Mouse (Mus musculus) left cerebral cortex, postnatal 10 days (tissue): Measurements from ENCODE around the gene Ndufb7. TPM values are rescaled to one million over a fixed set of nuclear protein-coding genes. Genes with fewer than 3 reads are reported as not detected.
A peak's percentile ranks its signal among the peaks of the same experiment; 100 is the strongest.

Experiments used
- DNase-seq, 2 experiments: peaks; one replicate each; pipeline ENCODE4 v3.0.0; 2021 to 2022; ENCODE audit warnings: low spot score in 2 of 2, mixed read lengths in 1 of 2; ENCODE audit errors: extremely low spot score in 1 of 2
- intact Hi-C: fragments of 180-260 bp; cut with DNase I; formaldehyde crosslinking; loops from one replicate; pipeline ENCODE4 v1.15.1; 2025
- total RNA-seq, 2 experiments: library from RNA; stranded (reverse); gene quantifications; 2 replicates each; pipeline ENCODE4 v1.2.3; 2021

Gene Ndufb7
- total RNA-seq, 2 experiments from 2014 or later = 141 to 145 TPM

DNA sequence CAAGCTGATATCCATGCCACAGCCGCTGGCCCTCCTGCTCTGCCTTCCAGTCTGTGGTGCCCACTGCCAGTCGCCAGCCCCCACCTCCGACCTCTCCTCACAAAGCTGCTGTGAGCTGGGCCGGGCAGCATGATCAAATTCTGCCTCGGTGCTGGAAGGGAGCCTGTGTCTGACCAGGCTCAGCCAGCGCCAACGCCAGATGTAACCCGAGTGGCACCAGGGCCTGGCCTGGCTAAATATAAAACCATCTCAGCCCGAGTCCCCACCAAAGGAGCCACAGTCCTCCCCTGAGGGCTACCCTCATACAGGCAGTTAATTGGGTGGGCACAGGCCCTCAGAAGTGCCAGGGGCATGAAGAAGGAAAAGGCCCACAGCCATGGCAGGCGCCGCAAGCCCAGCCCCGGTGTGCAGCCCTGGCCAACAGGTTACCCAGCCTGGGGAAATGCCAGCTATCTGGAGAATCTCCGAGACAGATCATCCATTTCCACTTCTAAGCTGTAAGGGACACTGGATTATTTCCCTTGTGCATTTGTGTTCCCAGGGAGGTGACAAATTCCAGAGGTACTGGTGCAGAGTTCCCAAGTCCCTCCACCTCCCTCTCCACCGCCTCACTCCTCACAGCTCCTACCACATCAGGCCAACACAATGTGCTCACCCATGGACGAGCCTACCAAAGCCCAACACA is 8.3 kb downstream of the Ndufb7 start:
- intact Hi-C loops = no loop called here
- DNase-seq = peak; percentile 3 to 35

DNA sequence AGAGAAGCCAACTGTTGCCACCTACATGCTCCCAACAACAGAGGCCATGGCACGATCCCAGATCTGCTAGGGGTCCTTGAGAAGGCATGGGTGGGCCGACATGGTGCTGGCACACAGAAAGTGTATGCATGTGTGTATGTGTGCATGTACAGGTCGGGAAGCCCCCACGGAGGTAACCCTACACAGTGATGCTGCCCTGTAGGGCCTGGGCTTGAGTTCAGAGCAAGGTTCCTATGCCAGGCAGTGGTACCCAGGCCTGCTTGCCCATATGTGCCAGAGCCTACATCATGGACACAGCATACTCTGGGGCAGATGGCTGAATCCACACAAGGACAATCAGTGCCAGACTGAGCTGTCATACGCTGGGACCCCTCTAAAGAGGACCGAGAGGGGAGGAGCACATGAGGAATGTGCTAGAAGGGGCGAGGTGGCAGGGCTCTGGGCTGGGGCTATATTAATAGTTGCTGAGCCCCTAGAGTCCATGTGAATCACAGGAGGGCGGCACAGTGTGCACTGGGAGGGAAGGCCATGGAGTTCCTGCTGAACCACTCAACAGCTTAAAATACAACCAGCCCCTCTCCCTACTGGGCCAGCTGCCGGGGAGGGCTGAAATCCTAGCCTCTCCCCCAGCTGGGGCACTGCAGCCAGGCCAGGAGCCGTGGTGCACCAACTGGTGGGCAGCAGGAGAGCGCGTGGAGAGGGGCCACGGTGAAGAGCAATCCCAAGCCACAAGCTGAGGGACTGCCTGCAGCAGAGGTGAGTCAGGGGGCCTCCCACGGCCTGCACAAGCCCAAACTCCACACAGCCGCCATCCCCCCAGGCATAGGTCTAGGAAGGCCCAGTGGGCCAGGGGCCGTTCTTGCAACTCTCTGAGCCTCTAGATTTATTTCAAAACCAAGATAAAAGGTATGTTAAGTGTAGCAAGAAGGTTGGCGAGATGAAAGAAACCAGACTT is 9.4 kb downstream of the Ndufb7 start:
- intact Hi-C loops = no loop called here
- DNase-seq = peak; percentile 2 to 25

DNA sequence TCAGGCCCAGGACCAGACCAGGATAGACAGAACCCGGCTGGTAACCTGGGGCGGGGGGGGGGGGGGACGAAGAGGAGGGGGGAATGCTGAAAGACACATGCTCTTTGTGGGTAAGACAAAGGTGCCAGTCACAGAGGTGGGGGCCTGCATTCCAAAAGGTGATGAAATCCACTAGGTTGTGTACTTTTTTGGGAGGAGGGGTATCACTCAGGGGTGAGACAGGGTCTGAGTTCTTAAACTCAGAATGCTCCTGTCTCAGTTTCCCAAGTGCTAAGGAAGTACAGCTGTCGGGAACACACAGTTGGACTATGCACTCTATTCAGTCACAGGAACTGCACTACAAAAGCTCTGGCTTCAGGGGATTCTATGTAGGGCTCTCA is 10.0 kb downstream of the Ndufb7 start:
- no peak for DNase-seq
- intact Hi-C loops = no loop called here

DNA sequence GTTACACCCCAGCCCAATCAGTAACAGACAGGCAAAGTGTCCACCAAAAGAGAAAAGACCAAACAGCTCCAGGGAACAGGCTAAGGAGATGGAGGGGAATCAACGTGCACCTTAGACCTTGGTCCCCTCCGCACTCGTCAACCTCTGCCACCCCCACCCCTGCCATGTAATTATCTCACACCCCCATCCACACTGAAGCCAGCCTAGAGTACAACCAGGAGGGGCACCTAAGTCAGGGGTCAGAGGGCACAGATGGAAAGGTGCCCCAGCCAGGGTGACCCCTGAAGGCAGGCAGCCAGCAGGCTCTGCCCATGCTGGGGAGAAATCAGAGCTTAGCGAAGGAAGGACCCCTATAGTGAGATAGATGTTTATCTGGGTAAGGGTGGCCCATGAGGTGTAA is 10.4 kb downstream of the Ndufb7 start:
- DNase-seq = peak in 1 of 2 experiments; percentile 23
- intact Hi-C loops = no loop called here

DNA sequence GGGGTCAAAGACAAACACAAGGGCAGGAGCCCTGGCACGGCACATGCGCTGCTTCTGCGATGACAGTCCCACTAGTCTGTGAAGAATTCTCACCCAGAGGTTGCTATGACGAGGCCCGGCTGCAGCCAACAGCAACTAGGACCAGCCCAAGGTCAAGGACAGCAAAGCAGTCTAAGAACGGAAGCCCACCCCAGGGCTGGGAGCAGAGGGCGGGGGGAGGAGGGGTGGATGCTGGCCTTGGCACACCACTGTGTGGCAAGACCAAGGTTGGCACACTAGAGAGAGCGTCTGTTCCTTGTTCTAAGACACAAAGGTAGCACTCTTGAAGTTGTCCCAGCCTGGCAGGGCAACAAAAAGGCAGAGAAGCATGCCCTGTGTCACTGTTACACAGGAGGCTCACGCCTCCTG is 10.9 kb downstream of the Ndufb7 start:
- intact Hi-C loops = no loop called here
- peak; percentile 3 to 37 for DNase-seq

DNA sequence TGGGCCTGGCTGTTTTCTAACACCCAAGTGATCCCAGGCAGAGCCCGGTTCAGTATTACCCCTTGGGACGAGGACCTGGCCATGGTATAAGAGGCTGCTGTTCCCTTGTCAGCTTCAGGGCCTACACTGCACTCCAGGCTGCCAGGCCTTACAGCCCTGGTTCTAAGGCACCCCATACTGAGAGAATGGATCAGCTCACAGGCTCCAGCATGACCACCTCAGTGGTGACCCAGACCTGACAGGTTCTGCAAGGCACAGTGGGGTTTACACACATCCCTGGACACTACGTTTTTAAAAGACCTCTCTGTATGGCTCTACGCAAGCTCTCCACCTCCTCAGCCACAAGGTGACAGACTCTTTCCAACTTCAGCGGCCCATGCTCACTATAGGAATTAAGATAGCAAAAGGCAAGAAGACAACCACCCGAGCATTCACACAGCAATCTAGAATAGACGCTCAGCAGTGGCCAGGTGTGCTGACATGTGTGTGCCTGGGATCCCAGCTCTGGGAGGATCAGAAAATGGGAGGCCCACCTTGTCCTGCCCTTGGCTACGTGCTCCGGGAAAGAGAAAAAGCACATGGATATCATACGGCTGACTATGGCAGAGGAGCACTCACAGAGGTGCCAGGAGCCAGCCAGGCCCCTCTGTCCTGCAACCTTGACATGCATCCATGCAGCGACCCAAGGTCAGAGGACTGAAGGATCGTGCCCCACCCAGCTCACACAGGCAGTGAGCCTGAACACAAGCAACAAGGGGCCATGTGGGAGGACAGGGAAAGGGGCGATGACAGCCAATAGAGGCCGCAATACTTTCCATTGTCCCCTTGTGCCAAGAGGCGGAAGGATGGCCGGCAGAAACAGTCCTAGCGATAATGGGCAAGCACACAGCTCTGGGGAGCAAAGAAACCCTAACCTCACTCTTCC is 11.9 kb downstream of the Ndufb7 start:
- DNase-seq = no peak
- intact Hi-C loops = no loop called here

DNA sequence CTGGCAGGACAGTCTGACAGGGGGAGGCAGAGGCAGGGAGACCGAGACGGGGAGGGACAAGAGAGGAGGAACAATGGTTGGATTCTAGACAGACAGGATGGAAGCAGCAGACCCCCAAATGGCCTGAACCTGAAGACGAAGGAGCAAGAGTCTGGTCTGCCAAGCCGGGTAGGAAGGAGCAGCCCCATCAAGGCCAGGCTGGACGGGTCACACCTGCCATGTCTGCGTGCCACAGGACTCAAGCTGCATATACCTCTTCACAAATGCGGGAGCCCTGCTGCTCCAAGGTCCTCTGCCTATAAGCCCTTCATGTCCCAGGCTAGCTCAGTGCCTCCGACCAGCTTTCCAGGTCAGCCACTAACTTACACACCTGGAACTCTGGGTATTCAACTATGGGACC is 13.2 kb downstream of the Ndufb7 start:
- no peak for DNase-seq
- intact Hi-C loops = no loop called here

DNA sequence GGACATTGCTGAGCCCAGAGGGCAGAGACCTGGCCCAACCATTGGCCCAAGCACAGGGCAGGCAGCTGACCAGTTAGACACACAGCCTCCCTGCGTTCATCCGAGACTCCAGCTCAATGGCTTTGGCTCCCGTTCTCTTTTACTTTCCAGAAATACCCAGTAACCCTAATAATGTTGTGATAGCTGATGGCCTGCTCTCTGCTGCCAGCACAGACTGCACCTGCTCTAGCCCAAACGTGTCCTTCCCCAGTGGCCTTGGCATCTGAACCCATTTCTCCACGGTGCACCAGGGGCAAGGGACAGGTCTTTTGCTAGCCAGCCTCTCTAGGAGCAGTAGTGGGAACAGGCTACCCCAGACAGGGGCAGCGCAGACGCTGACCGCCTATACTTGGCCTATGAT is 14.4 kb downstream of the Ndufb7 start:
- DNase-seq = no peak
- intact Hi-C loops = no loop called here

DNA sequence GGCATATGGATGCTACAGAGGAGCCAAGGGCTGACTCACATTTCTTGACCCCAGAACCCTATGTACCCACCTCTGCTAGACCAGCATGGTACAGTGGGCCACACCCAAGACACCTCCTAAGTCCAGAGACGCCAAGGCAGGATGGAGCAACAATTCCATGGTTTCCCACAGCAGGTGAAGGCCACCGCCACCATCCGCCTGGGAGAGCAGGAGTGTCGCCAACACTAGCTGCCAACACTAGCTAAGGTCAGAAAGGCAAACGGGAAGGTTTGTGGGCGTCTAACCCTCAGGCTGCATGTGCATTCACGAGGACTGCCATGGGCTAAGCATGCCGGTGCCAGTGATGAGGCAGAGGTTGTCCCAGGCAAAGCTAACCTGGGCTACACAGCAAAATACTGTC is 15.8 kb downstream of the Ndufb7 start:
- DNase-seq = peak in 1 of 2 experiments; percentile 20
- intact Hi-C loops = no loop called here

DNA sequence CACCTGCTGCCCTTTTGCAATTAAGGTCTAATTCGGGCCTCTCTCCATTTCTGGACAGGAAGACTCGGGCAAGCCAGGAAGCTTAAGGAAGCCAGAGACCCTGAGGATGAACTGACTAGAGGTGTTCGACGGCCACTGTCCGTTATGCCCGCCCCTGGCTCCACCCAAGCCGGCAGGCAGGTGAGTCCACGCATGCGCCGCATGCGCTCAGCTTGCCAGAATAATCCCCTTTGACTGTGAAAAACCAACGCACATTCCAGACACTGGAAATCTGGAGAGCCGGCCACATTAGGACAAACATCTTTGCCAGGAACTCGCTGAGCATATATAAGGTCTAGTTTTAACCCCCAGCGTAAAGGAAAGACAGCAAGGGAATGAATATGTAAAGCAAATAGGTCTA is 16.8 kb downstream of the Ndufb7 start:
- intact Hi-C loops = no loop called here
- DNase-seq = no peak

DNA sequence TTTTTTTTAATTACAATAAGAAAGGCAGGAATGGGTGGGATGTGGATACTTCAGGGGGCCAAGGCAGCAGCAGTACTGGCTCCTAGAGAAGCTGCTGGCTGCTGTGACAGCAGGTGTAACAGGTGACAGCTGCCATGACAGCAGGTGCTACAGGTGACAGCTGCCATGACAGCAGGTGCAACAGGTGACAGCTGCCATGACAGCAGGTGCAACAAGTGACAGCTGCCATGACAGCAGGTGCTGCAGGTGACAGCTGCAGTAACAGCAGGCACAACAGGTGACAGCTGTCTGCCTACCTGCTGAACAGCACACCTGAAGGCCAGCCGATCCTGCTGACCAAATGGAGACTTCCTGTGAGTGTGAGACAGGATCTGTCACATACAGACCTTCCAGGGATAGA is 18.3 kb downstream of the Ndufb7 start:
- intact Hi-C loops = no loop called here
- no peak for DNase-seq

DNA sequence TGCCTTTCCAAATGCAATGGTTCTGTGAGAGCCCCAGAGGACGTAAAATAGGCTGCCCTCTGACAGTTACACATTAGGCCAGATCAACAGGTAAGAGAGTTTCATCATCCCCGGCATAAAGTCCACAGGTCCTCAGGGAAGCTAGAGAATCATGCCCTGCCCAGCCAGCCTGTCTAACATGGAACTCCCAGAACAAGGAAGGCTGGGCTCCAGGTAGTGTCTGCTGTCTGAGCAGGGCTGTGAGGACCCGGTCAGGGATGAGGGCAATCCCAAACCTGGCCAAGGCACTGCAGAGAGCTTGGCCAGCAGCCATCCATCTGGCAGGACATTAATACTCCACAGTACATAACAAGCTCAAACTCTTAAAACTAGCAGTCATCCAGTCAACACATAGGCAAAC is 18.9 kb downstream of the Ndufb7 start:
- no peak for DNase-seq
- intact Hi-C loops = no loop called here

DNA sequence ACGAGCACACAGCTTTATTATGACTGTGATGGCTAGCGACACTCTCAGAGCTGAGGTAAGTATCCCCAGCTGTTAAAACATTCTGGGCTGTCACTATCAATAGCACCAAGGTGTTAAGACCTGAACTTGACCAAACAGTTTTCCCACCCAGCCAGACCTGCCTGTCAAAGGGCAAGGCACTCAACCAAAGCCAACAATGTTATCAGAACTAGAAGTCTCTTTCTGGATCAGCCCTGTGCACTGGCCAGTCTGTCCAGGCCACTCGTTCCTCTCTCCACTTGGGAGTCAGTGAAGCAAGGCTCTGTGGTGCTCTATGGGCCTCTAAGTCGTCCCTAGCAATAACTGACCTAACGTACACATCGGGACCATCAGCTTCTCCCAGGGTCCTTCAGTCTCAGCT is 21.2 kb downstream of the Ndufb7 start:
- no peak for DNase-seq

DNA sequence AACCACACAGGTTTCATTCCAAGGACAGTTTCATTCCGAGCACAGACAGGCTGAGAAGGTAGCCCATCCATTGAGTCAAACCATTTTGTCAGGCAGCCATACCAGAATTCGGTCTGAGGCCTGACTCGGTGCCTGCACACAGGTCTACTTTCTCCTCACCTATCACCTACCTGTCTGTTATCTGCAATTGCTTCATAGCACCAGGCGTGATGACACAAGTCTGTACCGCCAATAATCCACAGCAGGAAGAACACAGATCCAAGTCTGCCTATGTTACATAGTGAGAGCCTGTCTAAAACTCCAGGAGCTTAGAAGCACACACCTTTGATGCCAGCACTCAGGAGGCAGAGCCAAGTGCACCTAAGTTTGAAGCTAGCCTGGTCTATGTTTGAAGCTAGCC is 22.4 kb downstream of the Ndufb7 start:
- intact Hi-C loops = no loop called here

More for the DNA sequence above, 21.2 kb downstream of the Ndufb7 start:
- intact Hi-C loops = no loop called here

DNA sequence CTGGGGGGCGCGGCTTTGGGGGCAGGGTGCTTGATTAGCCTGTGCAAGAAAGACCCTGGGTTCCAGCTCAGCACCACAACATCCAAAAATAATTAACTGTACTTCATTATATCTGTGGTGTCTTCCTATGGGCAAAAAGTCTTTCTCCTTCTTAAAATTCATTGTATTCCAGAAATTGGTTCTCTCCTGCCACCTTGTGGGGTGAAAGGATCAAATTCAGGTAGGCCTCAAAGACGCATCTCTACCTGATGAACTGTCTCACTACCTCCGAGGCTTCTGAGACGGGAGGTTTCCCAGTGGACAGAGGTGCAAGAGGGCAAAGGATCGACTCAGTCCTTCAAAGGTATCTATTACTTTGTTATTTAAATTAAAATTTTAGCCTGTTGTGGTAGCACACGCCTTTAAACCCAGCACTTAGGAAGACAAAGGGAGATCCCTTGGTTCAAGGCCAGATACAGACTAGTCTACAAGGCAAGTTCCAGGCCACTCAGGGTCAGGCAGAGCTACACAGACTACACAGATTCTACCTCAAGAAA is 24.1 kb downstream of the Ndufb7 start:
- intact Hi-C loops = no loop called here

More for the DNA sequence above, 22.4 kb downstream of the Ndufb7 start:
- DNase-seq = no peak

DNA sequence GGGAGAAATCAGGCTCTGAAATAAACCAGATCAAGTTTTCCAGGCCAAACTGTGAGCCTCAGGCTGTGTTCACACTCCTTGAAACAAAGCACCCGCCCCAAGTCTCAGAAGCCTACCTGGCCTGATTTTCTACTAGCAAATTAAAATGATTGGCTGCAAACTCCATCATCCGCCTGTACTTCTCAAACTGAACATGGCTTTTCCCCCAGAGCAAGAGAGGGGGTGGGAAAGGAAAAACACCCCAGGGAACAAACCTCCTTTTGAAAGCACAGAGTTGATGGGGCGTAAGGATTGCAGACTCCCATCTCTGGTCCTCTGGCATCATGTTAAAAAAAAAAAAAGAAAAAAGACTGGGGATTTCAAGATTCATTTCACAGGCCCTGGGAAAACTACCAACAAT is 26.2 kb downstream of the Ndufb7 start:
- no peak for DNase-seq
- intact Hi-C loops = no loop called here

More for the DNA sequence above, 24.1 kb downstream of the Ndufb7 start:
- no peak for DNase-seq

DNA sequence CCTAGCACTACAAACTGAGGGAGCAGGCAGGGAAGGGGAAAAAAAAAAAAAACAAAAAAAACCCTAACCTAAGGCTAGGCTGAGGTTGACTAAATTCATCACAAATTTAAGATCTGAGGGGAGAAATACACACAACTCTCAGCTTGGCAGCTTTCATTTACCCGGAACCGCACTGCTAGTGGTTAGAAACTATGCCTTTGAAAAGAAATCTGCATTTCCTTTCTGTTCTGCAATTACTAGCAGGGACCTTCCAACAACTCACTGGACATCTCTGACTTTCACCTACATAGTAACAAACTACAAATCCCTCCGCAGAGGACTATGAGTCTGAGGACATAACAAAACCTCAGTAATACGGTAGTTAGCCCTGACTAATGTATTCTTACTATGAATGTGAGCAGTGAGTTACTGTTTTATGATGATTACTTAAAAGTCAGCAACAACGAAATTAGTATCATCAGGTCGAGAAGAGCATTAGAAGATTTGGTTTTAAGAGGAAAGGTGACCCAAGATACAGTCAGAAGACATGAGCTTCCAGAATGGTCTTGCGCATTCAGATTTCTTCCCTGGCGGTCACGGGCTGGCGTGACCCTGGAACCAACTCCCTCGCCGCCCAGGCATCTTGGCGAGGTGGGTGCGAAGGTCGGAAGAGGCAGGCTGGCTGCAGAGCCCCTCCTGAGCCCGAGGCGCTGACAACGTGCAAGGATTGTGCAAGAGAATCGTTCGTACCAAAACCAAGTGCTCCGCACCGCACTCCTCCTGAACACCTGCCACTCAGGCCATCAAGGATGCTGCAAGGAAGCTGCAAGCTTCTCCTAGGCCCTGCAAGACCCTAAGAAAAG is 27.1 kb downstream of the Ndufb7 start:
- no peak for DNase-seq
- intact Hi-C loops = no loop called here
